In genomic region chr16:39984635-39985291, GRCm38 (mm10) we compare ENCODE assay signal across 8 mouse cellular contexts. TPM values are rescaled to one million over a fixed set of nuclear protein-coding genes. Genes with fewer than 3 reads are reported as not detected.
DNase-seq lines count a peak whose midpoint lies in the region; ATAC-seq and TF ChIP-seq lines count a peak whose summit lies in the region.

No protein-coding gene starts in this region.

- peak overlapping the region; percentile 69 for H3K4me2 ChIP-seq in neural tube, embryonic 15.5 days

- no peaks in the 10 kb centered on the region; the same call in 1 of the 2 replicates for H3K27me3 ChIP-seq in kidney, adult 2 months (replicated peaks; ENCODE audit: control insufficient read depth, insufficient read depth, low read length)
- H3K27me3 ChIP-seq in limb, embryonic 10.5 days (ENCODE audit: low read depth, poor library complexity, severe bottlenecking): peaks cover 8% of the 10 kb centered on the region
- H3K27me3 ChIP-seq in neural tube, embryonic 15.5 days (replicated peaks): no peaks in the 10 kb centered on the region

- no peaks in the 10 kb centered on the region for H3K36me3 ChIP-seq in kidney, adult 2 months (ENCODE audit: control insufficient read depth, insufficient read depth, low read length)
- H3K36me3 ChIP-seq in limb, embryonic 10.5 days: no peaks in the 10 kb centered on the region
- no peaks in the 10 kb centered on the region for H3K36me3 ChIP-seq in neural tube, embryonic 15.5 days

- TF ChIP-seq CTCF in kidney, adult 2 months (conservative IDR thresholded peaks at IDR 0.05; ENCODE audit: insufficient read depth, insufficient read length, low read depth, low read length): no peak

- peak; percentile 83 for ATAC-seq in neural tube, embryonic 15.5 days (ENCODE audit: low FRiP score)
- no peak for ATAC-seq in granulocyte monocyte progenitor cell, adult 5-6 weeks (replicated peaks; ENCODE audit: poor library complexity, severe bottlenecking)
- no peak for ATAC-seq in erythroid progenitor cell, adult 5-6 weeks (replicated peaks; ENCODE audit: low FRiP score, poor library complexity, severe bottlenecking)

- no peak overlapping the region for H3K4me3 ChIP-seq in kidney, adult 2 months (ENCODE audit: insufficient read depth, low read depth, low read length)
- H3K4me3 ChIP-seq in limb, embryonic 10.5 days: peak overlapping the region; percentile 61
- H3K4me3 ChIP-seq in neural tube, embryonic 15.5 days (replicated peaks): peak overlapping the region; percentile 76

- no peak overlapping the region for H3K27ac ChIP-seq in kidney, adult 2 months (ENCODE audit: insufficient read depth, low read depth, low read length)
- H3K27ac ChIP-seq in limb, embryonic 10.5 days: peak overlapping the region; percentile 58; the same call in 1 of the 2 replicates
- peak overlapping the region; percentile 93 for H3K27ac ChIP-seq in neural tube, embryonic 15.5 days (replicated peaks)

- WGBS in kidney, adult 2 months: 2% methylated on average over 29 of the region's 29 CpGs
- 2% methylated on average over 29 of the region's 29 CpGs for WGBS in limb, embryonic 10.5 days
- WGBS in neural tube, embryonic 15.5 days: under 1% methylated on average over 28 of the region's 29 CpGs

- peak overlapping the region; percentile 88 for H3K9ac ChIP-seq in neural tube, embryonic 15.5 days (replicated peaks)

- no peaks in the 10 kb centered on the region for H3K4me1 ChIP-seq in kidney, adult 2 months (ENCODE audit: control insufficient read depth, insufficient read depth, low read length)
- H3K4me1 ChIP-seq in limb, embryonic 10.5 days: peaks cover 6% of the 10 kb centered on the region
- peaks cover 8% of the 10 kb centered on the region for H3K4me1 ChIP-seq in neural tube, embryonic 15.5 days

- peak; percentile 24 to 44 for DNase-seq in kidney, postnatal 4 days
- DNase-seq in kidney, adult 2 months: no peak
- peak; percentile 62 for DNase-seq in cerebellum, adult 9-11 months
- DNase-seq in frontal cortex, postnatal 36 days (ENCODE audit: low spot score in 2 of 2): peak; percentile 49 to 51
- DNase-seq in limb, embryonic 10.5 days (ENCODE audit: low spot score): peak; percentile 68

- H3K9me3 ChIP-seq in limb, embryonic 10.5 days (replicated peaks): no peaks in the 10 kb centered on the region
- no peaks in the 10 kb centered on the region for H3K9me3 ChIP-seq in neural tube, embryonic 15.5 days (replicated peaks)

- no peak for TF ChIP-seq POLR2A in kidney, adult 2 months (IDR thresholded peaks at IDR 0.05; ENCODE audit: low read depth, low read length)

RNA-seq across cellular contexts. Expression of gene Lsamp, which starts 0.6 kb away (rescaled TPM):
- polyA plus RNA-seq in kidney, adult 2 months (2012; rRNA removed): 0.38 TPM in 2 replicates
- polyA plus RNA-seq in limb, embryonic 10.5 days (2016; fragmentation: Nextera tagmentation; extraction: Ambion mirVana): 1.3 and 2.1 TPM in 2 replicates
- 106 and 124 TPM in 2 replicates for polyA plus RNA-seq in neural tube, embryonic 15.5 days (2015; fragmentation: Nextera tagmentation; extraction: Ambion mirVana)
- not detected in 2 replicates for total RNA-seq in granulocyte monocyte progenitor cell, adult 5-6 weeks (2014; fragmentation: Nextera tagmentation)
- total RNA-seq in granulocyte monocyte progenitor cell, adult 5-6 weeks (2017): not detected in 2 replicates
- total RNA-seq in erythroid progenitor cell, adult 5-6 weeks (2015; ENCODE audit: low replicate concordance): not detected in 2 replicates
- total RNA-seq in erythroid progenitor cell, adult 5-6 weeks (2017; ENCODE audit: low replicate concordance): not detected in 2 replicates

Comparison
In these comparisons a context has a peak if more than half of its experiments do, and no peak if none do; other contexts are left out.
1. RNA of gene Lsamp, which starts 0.6 kb away (polyA plus RNA-seq): 106 to 124 TPM in neural tube, embryonic 15.5 days; 1.3 to 2.1 TPM in limb, embryonic 10.5 days and 0.38 TPM in kidney, adult 2 months; every median in the first group is over 10 times any median in the second.